8 mouse cellular contexts compared by ENCODE assay signal in genomic region chr2:91460076-91460475, GRCm38 (mm10). TPM values are rescaled to one million over a fixed set of nuclear protein-coding genes. Genes with fewer than 3 reads are reported as not detected.
A peak's percentile ranks its signal among the peaks of the same experiment; 100 is the strongest.
DNase-seq lines count a peak whose midpoint lies in the region; ATAC-seq lines count a peak whose summit lies in the region.

No protein-coding gene starts in this region.

- H3K4me2 ChIP-seq in forebrain, embryonic 11.5 days (ENCODE audit: low read depth, low read length, severe bottlenecking) = no peak overlapping the region
- no peak overlapping the region for H3K4me2 ChIP-seq in forebrain, embryonic 16.5 days (ENCODE audit: low read length)
- H3K4me2 ChIP-seq in kidney, embryonic 14.5 days (replicated peaks; ENCODE audit: low read depth, low read length) = no peak overlapping the region
- no peak overlapping the region for H3K4me2 ChIP-seq in midbrain, embryonic 12.5 days (replicated peaks)

- no peaks in the 10 kb centered on the region for H3K9me3 ChIP-seq in forebrain, embryonic 11.5 days (ENCODE audit: control insufficient read depth, low read length)
- no peaks in the 10 kb centered on the region for H3K9me3 ChIP-seq in forebrain, embryonic 16.5 days (ENCODE audit: control insufficient read depth, low read length)
- H3K9me3 ChIP-seq in kidney, embryonic 14.5 days (ENCODE audit: control insufficient read depth, low read length) = peaks cover 3% of the 10 kb centered on the region; the same call in 1 of the 2 replicates
- peaks cover 7% of the 10 kb centered on the region; the same call in 1 of the 2 replicates for H3K9me3 ChIP-seq in midbrain, embryonic 12.5 days

- DNase-seq in forebrain, embryonic 11.5 days (ENCODE audit: low spot score) = peak; percentile 60
- no peak for DNase-seq in kidney, adult 8-10 months
- DNase-seq in R1 (ENCODE audit: low read depth, low spot score) = peak; percentile 77
- no peak for DNase-seq in spleen, postnatal 36 days (ENCODE audit: low spot score in 2 of 2)
- no peak for DNase-seq in left cerebral cortex, adult 11 months (ENCODE audit: low spot score)

- H3K9ac ChIP-seq in forebrain, embryonic 11.5 days (ENCODE audit: low read length) = no peak overlapping the region
- H3K9ac ChIP-seq in forebrain, embryonic 16.5 days (replicated peaks; ENCODE audit: low read depth, low read length) = no peak overlapping the region
- H3K9ac ChIP-seq in kidney, embryonic 14.5 days (ENCODE audit: low read depth, low read length) = no peak overlapping the region
- H3K9ac ChIP-seq in midbrain, embryonic 12.5 days (replicated peaks) = no peak overlapping the region

- peak overlapping the region; percentile 80; the same call in 1 of the 2 replicates for H3K4me3 ChIP-seq in forebrain, embryonic 11.5 days (ENCODE audit: low read depth, low read length)
- no peak overlapping the region for H3K4me3 ChIP-seq in forebrain, embryonic 16.5 days (replicated peaks; ENCODE audit: low read length)
- H3K4me3 ChIP-seq in kidney, embryonic 14.5 days (ENCODE audit: low read length) = peak overlapping the region; percentile 72; the same call in 1 of the 2 replicates
- no peak overlapping the region for H3K4me3 ChIP-seq in midbrain, embryonic 12.5 days

- peaks cover 32% of the 10 kb centered on the region for H3K4me1 ChIP-seq in forebrain, embryonic 11.5 days (replicated peaks; ENCODE audit: control insufficient read depth, insufficient read depth, low read length)
- peaks cover 37% of the 10 kb centered on the region for H3K4me1 ChIP-seq in forebrain, embryonic 16.5 days (replicated peaks; ENCODE audit: control insufficient read depth, insufficient read depth, low read length)
- peaks cover 31% of the 10 kb centered on the region for H3K4me1 ChIP-seq in kidney, embryonic 14.5 days (ENCODE audit: control insufficient read depth, insufficient read depth, low read length)
- H3K4me1 ChIP-seq in midbrain, embryonic 12.5 days = peaks cover 58% of the 10 kb centered on the region

- no peaks in the 10 kb centered on the region for H3K27me3 ChIP-seq in forebrain, embryonic 11.5 days (ENCODE audit: control insufficient read depth, insufficient read depth, low read length)
- H3K27me3 ChIP-seq in forebrain, embryonic 16.5 days (replicated peaks; ENCODE audit: control insufficient read depth, insufficient read depth, low read length) = no peaks in the 10 kb centered on the region
- H3K27me3 ChIP-seq in kidney, embryonic 14.5 days (ENCODE audit: control insufficient read depth, insufficient read depth, low read length) = no peaks in the 10 kb centered on the region
- H3K27me3 ChIP-seq in midbrain, embryonic 12.5 days = 0 out of 2 replicates have a peak, but pooled peaks cover 10% of the 10 kb centered on the region

- ATAC-seq in forebrain, embryonic 11.5 days (replicated peaks; ENCODE audit: low FRiP score) = no peak
- no peak for ATAC-seq in forebrain, embryonic 16.5 days
- ATAC-seq in kidney, embryonic 14.5 days (ENCODE audit: low FRiP score, low TSS enrichment) = no peak
- ATAC-seq in midbrain, embryonic 12.5 days (ENCODE audit: low FRiP score, low read depth) = no peak

- 93% methylated on average over 6 of the region's 6 CpGs for WGBS in forebrain, embryonic 11.5 days
- WGBS in forebrain, embryonic 16.5 days = 94% methylated on average over 6 of the region's 6 CpGs
- WGBS in kidney, embryonic 14.5 days = 92% methylated on average over 6 of the region's 6 CpGs
- 94% methylated on average over 6 of the region's 6 CpGs for WGBS in midbrain, embryonic 12.5 days

- no peak overlapping the region for H3K27ac ChIP-seq in forebrain, embryonic 11.5 days (ENCODE audit: low read depth, low read length)
- H3K27ac ChIP-seq in forebrain, embryonic 16.5 days (ENCODE audit: low read length) = no peak overlapping the region
- no peak overlapping the region for H3K27ac ChIP-seq in kidney, embryonic 14.5 days (ENCODE audit: low read depth, low read length)
- H3K27ac ChIP-seq in midbrain, embryonic 12.5 days (replicated peaks) = 0 out of 2 replicates have a peak overlapping the region, but pooled peaks have one; percentile 90

- H3K36me3 ChIP-seq in forebrain, embryonic 11.5 days (ENCODE audit: control insufficient read depth, insufficient read depth, low read length) = no peaks in the 10 kb centered on the region
- no peaks in the 10 kb centered on the region for H3K36me3 ChIP-seq in forebrain, embryonic 16.5 days (ENCODE audit: control insufficient read depth, insufficient read depth)
- H3K36me3 ChIP-seq in kidney, embryonic 14.5 days (ENCODE audit: control insufficient read depth, insufficient read depth, low read length) = no peaks in the 10 kb centered on the region; the same call in 1 of the 2 replicates
- H3K36me3 ChIP-seq in midbrain, embryonic 12.5 days = no peaks in the 10 kb centered on the region

RNA-seq across cellular contexts. Expression of gene Lrp4, which starts 2.8 kb away (rescaled TPM):
- polyA plus RNA-seq in forebrain, embryonic 11.5 days (2014; fragmentation: Nextera tagmentation; extraction: Ambion mirVana) = 10.2 and 11.3 TPM in 2 replicates
- polyA plus RNA-seq in forebrain, embryonic 16.5 days (2015; fragmentation: Nextera tagmentation; extraction: Ambion mirVana) = 4.5 and 5.9 TPM in 2 replicates
- polyA plus RNA-seq in kidney, embryonic 14.5 days (2014; fragmentation: Nextera tagmentation; extraction: Ambion mirVana) = 6.5 and 8.0 TPM in 2 replicates
- polyA plus RNA-seq in midbrain, embryonic 12.5 days (2016; fragmentation: Nextera tagmentation; extraction: Ambion mirVana) = 8.5 and 9.8 TPM in 2 replicates

RNA-seq across cellular contexts. Expression of gene 1110051M20Rik, which starts 15.6 kb away (rescaled TPM):
- 102 and 114 TPM in 2 replicates for polyA plus RNA-seq in forebrain, embryonic 11.5 days (2014; fragmentation: Nextera tagmentation; extraction: Ambion mirVana)
- 163 and 187 TPM in 2 replicates for polyA plus RNA-seq in forebrain, embryonic 16.5 days (2015; fragmentation: Nextera tagmentation; extraction: Ambion mirVana)
- polyA plus RNA-seq in kidney, embryonic 14.5 days (2014; fragmentation: Nextera tagmentation; extraction: Ambion mirVana) = 65.9 and 73.3 TPM in 2 replicates
- 113 and 117 TPM in 2 replicates for polyA plus RNA-seq in midbrain, embryonic 12.5 days (2016; fragmentation: Nextera tagmentation; extraction: Ambion mirVana)

Comparison
In these comparisons a context has a peak if more than half of its experiments do, and no peak if none do; other contexts are left out.
1. H3K4me3 ChIP-seq: peak in forebrain, embryonic 11.5 days (single experiment) and kidney, embryonic 14.5 days (single experiment); none in forebrain, embryonic 16.5 days (single experiment) and midbrain, embryonic 12.5 days (single experiment).
2. DNase-seq: peak in forebrain, embryonic 11.5 days (single experiment) and R1 (single experiment); none in kidney, adult 8-10 months (0 of 2), spleen, postnatal 36 days (0 of 2) and left cerebral cortex, adult 11 months (single experiment).